Mouse (Mus musculus): ENCODE measurements around the gene Gm42417.
"Not testable (repeated sequence)": the region's sequence is repeated elsewhere in the genome, so short reads cannot be mapped to it uniquely, and the experiment has no call there.

Gm42417 gene

GRCm38 (mm10) chr1:36545845-36546600 lies 6.8 kb upstream of the Gm42417 start:
- DNase-seq (ENCODE audit: low read depth, low spot score): peak; percentile 82

DNA sequence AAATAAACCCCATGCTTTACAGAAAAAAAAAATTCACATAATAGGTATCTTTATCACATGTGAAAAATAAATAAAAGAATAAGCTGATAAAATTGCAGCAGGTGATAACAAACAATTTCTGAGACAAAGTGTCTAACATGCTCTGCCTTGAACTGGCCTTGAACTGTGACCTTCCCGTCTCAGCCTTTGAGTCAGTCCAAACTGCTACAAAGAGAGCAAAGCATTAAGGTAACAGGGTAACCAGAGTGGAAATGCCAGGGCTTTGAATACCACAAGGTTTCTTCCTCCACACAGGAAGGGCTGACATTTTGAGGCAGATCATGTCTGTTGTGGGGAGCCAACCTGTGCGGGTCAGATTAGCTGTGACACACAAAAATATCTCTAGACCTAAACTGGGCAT lies 6.2 kb upstream of the Gm42417 start:
- no peak for DNase-seq (ENCODE audit: low read depth, low spot score)

GRCm38 (mm10) chr1:36542925-36543324 lies 3.7 kb upstream of the Gm42417 start:
- DNase-seq (ENCODE audit: low read depth, low spot score): no peak

GRCm38 (mm10) chr1:36541844-36542243 lies 2.6 kb upstream of the Gm42417 start:
- DNase-seq (ENCODE audit: low read depth, low spot score): no peak

GRCm38 (mm10) chr1:36540807-36541206 lies 1.6 kb upstream of the Gm42417 start:
- no peak for DNase-seq (ENCODE audit: low read depth, low spot score)

DNA sequence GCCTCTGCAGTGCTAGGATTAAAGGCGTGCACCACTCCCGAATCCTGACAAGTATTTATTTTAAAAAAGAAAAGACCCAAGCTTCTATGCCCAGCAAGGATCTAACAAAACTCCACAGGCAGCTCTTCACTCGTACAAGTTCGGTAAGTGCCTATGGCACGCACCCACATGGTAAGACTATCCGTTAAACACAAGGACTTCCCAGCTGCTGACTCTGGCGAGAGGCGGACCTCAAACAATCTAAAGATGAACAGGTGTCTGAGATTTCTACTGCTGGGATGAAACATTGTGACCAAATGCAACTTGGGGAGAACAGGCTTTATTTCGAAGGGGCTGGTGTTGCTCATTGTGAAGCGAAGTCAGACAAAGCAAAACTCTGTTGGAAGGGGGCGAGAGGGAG lies 903 bp upstream of the Gm42417 start:
- DNase-seq (ENCODE audit: low read depth, low spot score): no peak

DNA sequence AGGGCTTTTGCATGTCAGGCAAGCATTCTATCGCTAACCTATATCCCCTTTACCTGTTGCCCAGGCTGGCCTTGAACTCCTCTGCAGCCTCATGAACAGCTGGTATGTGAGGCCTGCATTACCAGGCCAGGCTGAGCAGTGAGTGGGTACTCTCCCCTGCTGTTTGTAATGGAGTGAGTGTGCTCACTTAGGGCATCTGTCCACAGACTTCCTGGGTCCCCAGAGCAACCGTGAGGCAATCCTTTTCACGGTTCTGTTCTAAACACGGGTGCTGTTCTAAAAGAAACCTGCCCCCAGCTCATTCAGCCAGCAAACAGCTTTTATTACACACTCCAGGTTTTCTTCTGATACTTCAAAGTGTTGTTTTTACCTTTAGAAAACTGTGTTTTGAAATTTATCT lies 502 bp downstream of the Gm42417 start:
- no peak for DNase-seq (ENCODE audit: low read depth, low spot score)

- DNase-seq (ENCODE audit: low read depth, low spot score): not testable (repeated sequence)
These were observed 2.4 kb downstream of the Gm42417 start, which contains the start of gene Ankrd23 for GRCm38 (mm10) chr1:36536783-36537182. Gene Ankrd23 (minus strand): TSS chr1:36536883.

GRCm38 (mm10) chr1:36536397-36536728 lies 2.9 kb downstream of the Gm42417 start:
- no peak for DNase-seq (ENCODE audit: low read depth, low spot score)

DNA sequence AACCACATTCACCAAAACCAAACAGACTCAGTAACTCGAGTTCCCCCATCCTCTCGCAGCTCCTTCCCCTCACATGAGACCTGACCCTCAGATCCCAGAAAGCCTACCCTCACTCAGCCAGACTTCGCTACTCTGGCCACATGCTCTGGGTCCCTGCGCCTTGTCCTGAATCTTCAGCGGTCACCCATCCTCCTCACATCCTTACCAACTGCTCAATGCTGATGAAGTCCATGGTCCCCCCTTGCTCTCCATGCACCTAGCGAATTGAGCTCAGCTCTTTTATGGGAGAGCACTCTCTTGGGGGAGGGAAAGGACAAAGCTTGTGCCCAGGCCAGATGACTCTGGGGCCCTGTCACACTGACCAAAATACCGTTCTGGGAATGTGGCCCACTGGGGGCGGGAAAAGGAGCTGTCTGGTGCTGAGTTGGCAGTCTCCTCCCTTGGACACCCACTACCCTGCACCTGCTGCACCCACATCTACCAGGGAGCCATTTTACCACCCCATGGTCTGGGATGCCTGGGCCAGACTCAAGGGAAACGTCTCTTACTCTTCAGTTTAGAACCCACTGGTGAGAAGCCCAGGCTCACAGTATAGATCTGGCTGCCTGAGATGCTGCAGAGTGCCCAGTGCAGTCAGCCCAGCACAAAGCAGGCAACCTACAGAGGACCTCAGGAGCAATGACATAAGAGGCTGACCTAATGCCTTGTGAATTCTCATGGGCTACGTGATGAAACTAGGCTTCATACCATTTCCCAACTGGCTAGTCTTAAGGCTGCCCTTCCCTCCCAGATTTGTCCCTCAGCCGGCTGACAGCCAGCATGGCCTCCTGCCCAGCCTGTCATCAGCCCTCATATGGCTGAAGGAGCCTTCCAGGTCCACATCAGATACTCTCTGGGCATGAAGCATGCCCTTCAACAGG lies 3.5 kb downstream of the Gm42417 start:
- DNase-seq (ENCODE audit: low read depth, low spot score): no peak

- no peak for DNase-seq (ENCODE audit: low read depth, low spot score)
These were observed 4.6 kb downstream of the Gm42417 start for GRCm38 (mm10) chr1:36534595-36535058.

- DNase-seq (ENCODE audit: low read depth, low spot score): no peak
These were observed 5.7 kb downstream of the Gm42417 start for GRCm38 (mm10) chr1:36533546-36533945.

DNA sequence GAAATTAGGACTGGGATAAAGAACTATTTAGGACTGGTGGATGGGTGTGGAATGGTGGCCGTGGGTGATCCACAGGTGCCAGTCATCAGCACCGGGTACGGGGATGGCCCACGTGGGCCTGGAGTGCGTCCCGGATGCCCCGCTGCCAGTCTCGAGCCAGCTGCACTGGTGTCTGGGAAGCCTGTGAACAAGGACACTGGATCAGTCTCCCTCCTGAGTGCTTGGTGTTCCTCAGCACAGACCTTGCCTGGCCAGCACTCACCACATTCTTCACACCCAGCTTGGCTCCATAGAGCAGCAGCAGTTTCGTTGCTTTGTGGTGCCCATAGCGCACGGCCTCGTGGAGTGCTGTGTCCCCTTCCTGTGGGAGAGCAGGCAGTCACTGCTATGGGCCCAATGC lies 7.8 kb downstream of the Gm42417 start:
- no peak for DNase-seq (ENCODE audit: low read depth, low spot score)

DNA sequence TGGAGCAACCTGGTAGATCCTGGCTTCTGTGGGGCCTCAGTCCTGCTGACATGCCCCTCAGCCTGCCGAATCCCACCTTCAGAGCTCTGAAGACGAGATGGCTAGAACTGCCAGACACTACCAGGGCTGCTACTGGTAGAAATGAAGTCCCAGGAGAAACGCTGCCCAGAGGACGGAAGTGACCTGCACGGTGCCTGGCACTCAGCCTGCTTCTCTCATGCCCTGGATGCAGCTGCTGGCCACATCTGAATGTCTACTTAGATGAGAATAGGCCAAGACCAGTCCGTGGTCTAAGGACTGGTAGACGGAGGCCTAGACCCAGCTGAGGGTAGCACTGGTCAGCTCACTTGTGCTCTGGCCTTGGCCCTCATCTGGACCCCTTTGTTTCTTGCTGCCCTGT lies 8.3 kb downstream of the Gm42417 start:
- DNase-seq (ENCODE audit: low read depth, low spot score): no peak

- no peak for DNase-seq (ENCODE audit: low read depth, low spot score)
These were observed 8.7 kb downstream of the Gm42417 start for GRCm38 (mm10) chr1:36530485-36530884.

GRCm38 (mm10) chr1:36529875-36530274 lies 9.4 kb downstream of the Gm42417 start:
- no peak for DNase-seq (ENCODE audit: low read depth, low spot score)

DNA sequence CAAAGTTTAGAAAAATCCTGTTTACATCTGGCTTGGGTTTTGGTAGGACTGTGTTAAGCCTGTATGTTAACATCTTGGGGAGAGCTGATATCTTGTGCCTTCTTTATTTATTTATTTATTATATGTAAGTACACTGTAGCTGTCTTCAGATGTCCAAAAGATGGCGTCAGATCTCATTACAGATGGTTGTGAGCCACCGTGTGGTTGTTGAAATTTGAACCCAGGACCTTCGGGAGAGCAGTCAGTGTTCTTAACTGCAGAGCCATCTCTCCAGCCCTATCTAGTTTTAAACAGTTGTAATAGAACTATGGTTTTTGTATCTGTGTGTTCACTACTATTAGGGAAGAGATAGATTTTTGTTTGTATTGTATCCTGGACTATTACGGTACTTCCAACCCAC lies 10.0 kb downstream of the Gm42417 start:
- DNase-seq (ENCODE audit: low read depth, low spot score): no peak

DNA sequence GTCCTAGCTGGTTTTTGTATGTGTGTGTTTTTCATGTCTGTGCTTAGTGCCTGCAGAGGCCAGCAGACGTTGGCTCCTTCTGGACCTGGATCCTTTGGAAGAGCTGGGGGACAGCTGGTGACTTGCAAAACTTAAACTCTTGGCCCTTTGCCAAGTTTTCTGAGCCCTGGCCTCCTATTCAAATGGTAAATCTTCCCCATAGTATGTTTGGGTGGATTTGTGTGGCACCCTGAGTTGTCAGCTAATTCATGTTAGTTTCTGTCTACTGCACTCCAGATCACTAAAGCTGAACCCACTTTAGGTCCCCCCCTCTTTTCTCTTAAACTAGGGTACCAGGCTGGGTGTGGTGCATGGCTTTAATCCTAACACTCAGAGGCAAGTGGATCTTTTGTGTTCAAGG lies 10.9 kb downstream of the Gm42417 start:
- no peak for DNase-seq (ENCODE audit: low read depth, low spot score)

DNA sequence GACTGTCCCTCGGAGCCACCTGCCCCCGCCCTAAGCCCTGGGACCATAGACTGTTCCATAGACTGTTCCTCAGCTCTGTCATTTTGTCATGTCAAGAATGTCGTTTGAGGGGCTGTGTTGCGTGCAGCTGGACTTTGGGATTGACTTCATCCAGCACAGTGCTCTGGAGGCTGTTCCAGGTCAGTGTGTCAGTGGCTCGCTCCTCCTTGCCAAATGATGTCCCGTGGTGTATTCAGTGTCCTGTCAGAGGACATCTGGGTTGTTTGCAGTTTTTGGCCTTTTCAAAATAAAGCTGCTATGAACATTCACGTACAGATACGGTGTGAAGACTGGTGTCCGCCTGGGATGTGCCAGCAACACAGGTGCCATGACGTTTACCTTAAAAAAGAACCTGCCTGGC lies 12.3 kb downstream of the Gm42417 start:
- no peak for DNase-seq (ENCODE audit: low read depth, low spot score)

DNA sequence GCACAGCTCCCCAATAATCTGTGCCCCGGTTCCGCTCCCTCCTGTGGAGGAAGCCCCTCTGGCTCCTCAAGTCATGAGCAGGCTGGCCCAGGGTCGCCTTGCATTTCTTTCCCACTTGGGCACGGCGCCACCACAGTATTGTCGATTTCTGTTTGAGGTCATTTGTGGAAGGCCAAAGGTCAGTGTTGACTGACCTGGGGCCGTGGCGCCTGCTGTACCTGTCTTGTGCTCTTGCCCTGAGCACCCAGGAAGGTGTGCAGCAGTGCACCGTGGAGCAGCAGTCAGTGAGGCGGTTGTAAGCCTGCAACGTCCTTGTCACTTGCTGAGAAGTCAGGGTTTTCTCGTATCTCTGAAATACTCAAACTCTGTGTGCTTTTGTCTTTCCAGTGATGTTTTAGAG lies 13.5 kb downstream of the Gm42417 start:
- DNase-seq (ENCODE audit: low read depth, low spot score): no peak

- DNase-seq (ENCODE audit: low read depth, low spot score): no peak
These were observed 15.2 kb downstream of the Gm42417 start for GRCm38 (mm10) chr1:36524058-36524457.

DNA sequence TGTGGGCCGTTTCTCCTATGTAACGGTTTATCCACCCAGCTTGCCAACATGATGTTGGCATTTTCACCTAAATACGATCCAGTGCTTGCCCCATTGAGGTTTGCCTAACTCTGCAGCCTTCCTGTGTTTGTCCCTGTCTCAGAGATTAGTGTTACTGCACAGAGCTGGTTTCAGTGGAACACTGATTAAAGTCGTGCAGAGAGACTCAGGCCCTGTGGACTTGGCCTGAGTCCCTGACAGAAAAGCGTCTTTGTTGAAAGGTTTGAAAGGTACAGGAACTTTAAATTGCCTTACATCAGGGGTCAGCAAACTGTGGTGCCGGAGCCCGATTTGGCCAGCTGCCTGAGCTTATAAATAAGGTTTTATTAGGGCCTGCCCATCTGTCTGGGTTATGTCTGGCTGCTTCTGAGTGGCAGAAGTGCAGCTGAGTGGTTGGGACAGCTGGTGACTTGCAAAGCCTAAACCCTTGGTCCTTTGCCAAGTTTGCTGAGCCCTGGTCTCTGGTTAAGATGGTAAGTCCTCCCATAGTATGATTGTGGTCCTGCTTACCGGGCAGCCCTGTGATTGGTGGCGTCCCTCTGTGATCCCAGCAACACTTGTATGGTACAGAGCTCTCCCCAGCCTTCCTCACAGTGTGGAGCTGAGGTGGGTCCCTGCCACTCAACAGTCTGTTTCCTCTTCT lies 15.8 kb downstream of the Gm42417 start:
- no peak for DNase-seq (ENCODE audit: low read depth, low spot score)

All from A20 (cell line).